In genomic region chr12:72366104-72366437, GRCm38 (mm10) we compare ENCODE assay signal across 15 mouse cellular contexts. TPM values are rescaled to one million over a fixed set of nuclear protein-coding genes. Genes with fewer than 3 reads are reported as not detected.
A peak's percentile ranks its signal among the peaks of the same experiment; 100 is the strongest.
DNase-seq lines count a peak whose midpoint lies in the region; ATAC-seq and TF ChIP-seq lines count a peak whose summit lies in the region.
"Had no signal": no experiment of that assay in that cellular context is flagged by ENCODE, and none has a peak within 500 bp of the region (broad histone marks: within the 10 kb centered on the region; RNA-seq: fewer than 3 reads in every experiment).

No protein-coding gene starts in this region.

- no peak overlapping the region for H3K27ac ChIP-seq in lung, postnatal 0 days (ENCODE audit: low read length)
- peak overlapping the region; percentile 36; the same call in 1 of the 2 replicates for H3K27ac ChIP-seq in forebrain, embryonic 15.5 days (replicated peaks)
- H3K27ac ChIP-seq in midbrain, embryonic 11.5 days (ENCODE audit: low read depth, low read length): no peak overlapping the region
- H3K27ac ChIP-seq in liver, embryonic 12.5 days: no peak overlapping the region
- H3K27ac ChIP-seq: embryonic facial prominence, embryonic 15.5 days; limb, embryonic 12.5 days had no signal

- no peak overlapping the region for H3K4me2 ChIP-seq in lung, postnatal 0 days (replicated peaks; ENCODE audit: low read depth, low read length)
- no peak overlapping the region for H3K4me2 ChIP-seq in forebrain, embryonic 15.5 days (replicated peaks)
- H3K4me2 ChIP-seq in midbrain, embryonic 11.5 days: no peak overlapping the region
- H3K4me2 ChIP-seq in liver, embryonic 12.5 days: no peak overlapping the region
- H3K4me2 ChIP-seq: embryonic facial prominence, embryonic 15.5 days; limb, embryonic 12.5 days had no signal

- no peak for ATAC-seq in lung, postnatal 0 days
- ATAC-seq in forebrain, embryonic 15.5 days (replicated peaks): peak; percentile 39
- peak; percentile 58 for ATAC-seq in midbrain, embryonic 11.5 days (ENCODE audit: low FRiP score)
- no peak for ATAC-seq in liver, embryonic 12.5 days

- peak; percentile 12 for DNase-seq in lung, postnatal 0 days (ENCODE audit: low spot score)
- DNase-seq in lung, postnatal 25 days (ENCODE audit: low spot score): no peak
- DNase-seq in midbrain, embryonic 11.5 days (ENCODE audit: low spot score, missing footprints): no peak
- DNase-seq in ovary, postnatal 14 days (ENCODE audit: low spot score): no peak
- DNase-seq in urinary bladder, postnatal 10 days (ENCODE audit: low spot score): no peak
- DNase-seq: cerebellum, adult 9-10 months; kidney, postnatal 10 days; layer of hippocampus, postnatal 36 days; lung, adult 18-20 months; thymus, adult 18-20 months had no signal

- H3K9ac ChIP-seq in lung, postnatal 0 days (replicated peaks; ENCODE audit: low read depth): no peak overlapping the region
- H3K9ac ChIP-seq in forebrain, embryonic 15.5 days (replicated peaks): no peak overlapping the region
- no peak overlapping the region for H3K9ac ChIP-seq in midbrain, embryonic 11.5 days (ENCODE audit: low read length)
- H3K9ac ChIP-seq in liver, embryonic 12.5 days: no peak overlapping the region
- H3K9ac ChIP-seq: embryonic facial prominence, embryonic 15.5 days; limb, embryonic 12.5 days had no signal

- H3K4me3 ChIP-seq in lung, postnatal 0 days (ENCODE audit: low read depth, low read length): no peak overlapping the region
- no peak overlapping the region for H3K4me3 ChIP-seq in forebrain, embryonic 15.5 days
- no peak overlapping the region for H3K4me3 ChIP-seq in midbrain, embryonic 11.5 days (ENCODE audit: low read depth, low read length)
- H3K4me3 ChIP-seq in liver, embryonic 12.5 days: no peak overlapping the region
- H3K4me3 ChIP-seq: embryonic facial prominence, embryonic 15.5 days; limb, embryonic 12.5 days had no signal

- H3K9me3 ChIP-seq in lung, postnatal 0 days (ENCODE audit: low read length): no peaks in the 10 kb centered on the region
- no peaks in the 10 kb centered on the region for H3K9me3 ChIP-seq in forebrain, embryonic 15.5 days
- H3K9me3 ChIP-seq in midbrain, embryonic 11.5 days (ENCODE audit: control insufficient read depth, low read length): no peaks in the 10 kb centered on the region
- H3K9me3 ChIP-seq in liver, embryonic 12.5 days (replicated peaks): no peaks in the 10 kb centered on the region
- H3K9me3 ChIP-seq: embryonic facial prominence, embryonic 15.5 days; limb, embryonic 12.5 days had no signal

- TF ChIP-seq CTCF in lung, postnatal 0 days (IDR thresholded peaks at IDR 0.05): no peak

- no peaks in the 10 kb centered on the region for H3K36me3 ChIP-seq in lung, postnatal 0 days (ENCODE audit: insufficient read depth, low read length)
- H3K36me3 ChIP-seq in forebrain, embryonic 15.5 days: no peaks in the 10 kb centered on the region
- H3K36me3 ChIP-seq in midbrain, embryonic 11.5 days (ENCODE audit: control insufficient read depth, insufficient read depth, low read length): no peaks in the 10 kb centered on the region
- no peaks in the 10 kb centered on the region for H3K36me3 ChIP-seq in liver, embryonic 12.5 days
- H3K36me3 ChIP-seq: embryonic facial prominence, embryonic 15.5 days; limb, embryonic 12.5 days had no signal

- H3K4me1 ChIP-seq in lung, postnatal 0 days (ENCODE audit: insufficient read depth, low read depth, low read length): no peaks in the 10 kb centered on the region; the same call in 1 of the 2 replicates
- H3K4me1 ChIP-seq in forebrain, embryonic 15.5 days: peaks cover 22% of the 10 kb centered on the region
- H3K4me1 ChIP-seq in midbrain, embryonic 11.5 days (ENCODE audit: control insufficient read depth, insufficient read depth, low read length): peaks cover 19% of the 10 kb centered on the region
- no peaks in the 10 kb centered on the region for H3K4me1 ChIP-seq in liver, embryonic 12.5 days
- H3K4me1 ChIP-seq: embryonic facial prominence, embryonic 15.5 days; limb, embryonic 12.5 days had no signal

- TF ChIP-seq EP300 in lung, postnatal 0 days (IDR thresholded peaks at IDR 0.05): no peak

- WGBS in lung, postnatal 0 days: no CpG with 5 or more reads among the region's 2 CpGs
- 88% methylated on average over 1 of the region's 2 CpGs for WGBS in forebrain, embryonic 15.5 days
- WGBS in midbrain, embryonic 11.5 days: no CpG with 5 or more reads among the region's 2 CpGs
- WGBS in liver, embryonic 12.5 days (ENCODE audit: insufficient replicate concordance): 63% methylated on average over 1 of the region's 2 CpGs

- H3K27me3 ChIP-seq in lung, postnatal 0 days (replicated peaks; ENCODE audit: insufficient read depth, low read length): no peaks in the 10 kb centered on the region
- H3K27me3 ChIP-seq in forebrain, embryonic 15.5 days: no peaks in the 10 kb centered on the region
- H3K27me3 ChIP-seq in midbrain, embryonic 11.5 days (ENCODE audit: control insufficient read depth, insufficient read depth, low read length): no peaks in the 10 kb centered on the region
- H3K27me3 ChIP-seq in liver, embryonic 12.5 days (replicated peaks): no peaks in the 10 kb centered on the region
- H3K27me3 ChIP-seq: embryonic facial prominence, embryonic 15.5 days; limb, embryonic 12.5 days; Patski had no signal

RNA-seq across cellular contexts. Expression of gene Rtn1, which starts 42.8 kb away (rescaled TPM):
- 12.2 and 13.4 TPM in 2 replicates for polyA plus RNA-seq in lung, postnatal 0 days (2015; fragmentation: Nextera tagmentation; extraction: Ambion mirVana)
- polyA plus RNA-seq in forebrain, embryonic 15.5 days (2015; fragmentation: Nextera tagmentation; extraction: Ambion mirVana): 2,106 and 2,212 TPM in 2 replicates
- polyA plus RNA-seq in midbrain, embryonic 11.5 days (2014; fragmentation: Nextera tagmentation; extraction: Ambion mirVana): 332 and 335 TPM in 2 replicates
- 1.2 TPM in 2 replicates for polyA plus RNA-seq in liver, embryonic 12.5 days (2016; fragmentation: Nextera tagmentation; extraction: Ambion mirVana)

Comparison
In these comparisons a context has a peak if more than half of its experiments do, and no peak if none do; other contexts are left out.
1. ATAC-seq: peak in forebrain, embryonic 15.5 days (single experiment) and midbrain, embryonic 11.5 days (single experiment); none in lung, postnatal 0 days (single experiment) and liver, embryonic 12.5 days (single experiment).
2. RNA of gene Rtn1, which starts 42.8 kb away (polyA plus RNA-seq): 2,106 to 2,212 TPM in forebrain, embryonic 15.5 days and 332 to 335 TPM in midbrain, embryonic 11.5 days; 12.2 to 13.4 TPM in lung, postnatal 0 days and 1.2 TPM in liver, embryonic 12.5 days; every median in the first group is over 10 times any median in the second.